Mouse (Mus musculus) liver, embryonic 14.5 days (tissue): Measurements from ENCODE around the gene Tbx6. TPM values are rescaled to one million over a fixed set of nuclear protein-coding genes. Genes with fewer than 3 reads are reported as not detected.

Experiments
- ATAC-seq: fragments of 200-750 bp; cut with Nextera tagmentation; 2 replicates; pipeline ENCODE4 v1.8.0; 2017; ENCODE audit warnings: moderate number of reproducible peaks, mild to moderate bottlenecking, moderate library complexity; ENCODE audit not compliant: insufficient read depth
- DNase-seq, 3 experiments: peaks; one replicate each; pipeline ENCODE4 v3.0.0-alpha.2; 2012 to 2013; ENCODE audit warnings: low read depth in 3 of 3, low spot score in 3 of 3
- H3K27ac ChIP-seq: fragments of 300-500 bp; sonication (generic); 2 replicates; pipeline ENCODE4 v1.5.1; 2014; ENCODE audit warnings: moderate library complexity, mild to moderate bottlenecking, control low read depth, inconsistent platforms
- H3K27me3 ChIP-seq: fragments of 300-500 bp; sonication (generic); 2 replicates; pipeline ENCODE4 v1.6.1; 2014; ENCODE audit warnings: mild to moderate bottlenecking, low read length, moderate library complexity; ENCODE audit not compliant: control insufficient read depth, insufficient read depth
- H3K36me3 ChIP-seq: fragments of 300-500 bp; sonication (generic); replicated peaks from 2 replicates; pipeline ENCODE4 v1.6.1; 2014; ENCODE audit warnings: low read depth; ENCODE audit not compliant: control insufficient read depth, insufficient read depth
- H3K4me1 ChIP-seq, 2 experiments: fragments of 200-500 bp in 1 of 2; fragments of 300-500 bp in 1 of 2; sonication (generic) in 1 of 2; replicated peaks; 2 replicates each; pipeline ENCODE4 v1.6.1; 2012 to 2014; ENCODE audit warnings: antibody characterized with exemption in 1 of 2, inconsistent platforms in 1 of 2, low read length in 1 of 2; ENCODE audit not compliant: control insufficient read depth in 2 of 2, insufficient read depth in 2 of 2
- H3K4me2 ChIP-seq: fragments of 300-500 bp; sonication (generic); 2 replicates; pipeline ENCODE4 v1.6.1; 2014; ENCODE audit warnings: low read depth, mild to moderate bottlenecking, control low read depth, moderate library complexity
- H3K4me3 ChIP-seq, 2 experiments: fragments of 200-500 bp in 1 of 2; fragments of 300-500 bp in 1 of 2; sonication (generic) in 1 of 2; 2 replicates each; pipeline ENCODE4 v1.5.1; 2012 to 2014; ENCODE audit warnings: low read depth in 2 of 2, low read length in 2 of 2, mild to moderate bottlenecking in 2 of 2, control low read depth in 1 of 2, inconsistent platforms in 1 of 2, moderate library complexity in 1 of 2; ENCODE audit not compliant: insufficient read depth in 1 of 2
- H3K9ac ChIP-seq: fragments of 300-500 bp; sonication (generic); replicated peaks from 2 replicates; pipeline ENCODE4 v1.6.1; 2014; ENCODE audit warnings: mild to moderate bottlenecking, control low read depth, moderate library complexity
- H3K9me3 ChIP-seq: fragments of 300-500 bp; sonication (generic); 2 replicates; pipeline ENCODE4 v1.6.1; 2016; ENCODE audit warnings: low read length, mixed read lengths; ENCODE audit not compliant: control insufficient read depth
- CTCF ChIP-seq: IDR thresholded peaks from 2 replicates; pipeline ENCODE4 v1.5.1; 2016; ENCODE audit warnings: antibody characterized with exemption, low read depth, control low read depth
- EP300 ChIP-seq: IDR thresholded peaks from 2 replicates; pipeline ENCODE4 v1.6.1; 2016; ENCODE audit warnings: antibody characterized with exemption, low read depth
- WGBS: fragments of 180-500 bp; shearing (Covaris S2); extraction: QIAGEN DNeasy Blood & Tissue Kit; methylation state at CpG from one replicate; pipeline ENCODE4 v1.1.7; 2014; ENCODE audit not compliant: insufficient replicate concordance; 5-methylcytosine and 5-hydroxymethylcytosine counted together
- polyA plus RNA-seq, 2 experiments: library from polyadenylated mRNA; depleted of rRNA in 1 of 2; stranded (reverse) in 1 of 2; unstranded in 1 of 2; fragments of >200 nt; fragmentation: Nextera tagmentation in 1 of 2; extraction: Ambion mirVana in 1 of 2; gene quantifications; 2 replicates each; pipeline versions ENCODE4 v1.2.1 to v1.2.3; 2012 to 2014

Tbx6 gene
- polyA plus RNA-seq (2012; rRNA removed), result 1.3 and 1.5 TPM in 2 replicates
- 0.43 and 0.47 TPM in 2 replicates for polyA plus RNA-seq (2014; fragmentation: Nextera tagmentation; extraction: Ambion mirVana)

DNA sequence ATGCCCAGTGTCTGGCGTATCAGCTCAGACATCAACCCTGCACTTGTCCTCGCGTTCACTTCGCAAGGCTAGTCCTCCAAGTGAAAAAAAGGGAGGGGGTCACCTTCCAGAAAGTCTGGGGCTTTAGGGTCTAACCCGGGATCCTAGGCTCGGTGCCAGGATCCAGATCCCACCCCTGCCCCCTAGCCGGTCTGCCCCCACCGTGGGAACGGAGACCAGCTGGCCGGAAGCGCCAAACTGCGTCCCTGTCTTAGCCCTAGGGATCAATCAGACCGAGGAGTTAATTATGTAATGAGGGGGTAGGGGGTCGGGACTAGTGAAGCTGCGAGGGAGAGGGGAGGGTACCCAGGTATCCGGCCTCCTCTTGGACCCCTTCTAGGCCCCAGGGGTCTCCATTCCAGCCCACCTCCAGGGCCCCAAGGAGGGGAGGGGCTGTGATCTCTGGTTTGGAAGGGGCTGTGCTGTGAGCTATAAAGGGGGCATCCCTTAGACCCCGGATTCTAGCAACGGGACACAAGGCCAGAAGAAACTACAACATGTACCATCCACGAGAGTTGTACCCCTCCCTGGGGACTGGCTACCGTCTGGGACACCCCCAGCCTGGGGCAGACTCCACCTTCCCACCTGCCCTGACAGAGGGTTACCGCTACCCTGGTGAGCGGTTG is at the start of gene Tbx6:
Gene Tbx6 (plus strand): TSS at position 513 of the 665 bp plus-strand sequence.
- peak within 1 kb of the TSS; percentile 70 for H3K4me2 ChIP-seq
- no peaks in the 10 kb centered on the region for H3K27me3 ChIP-seq
- TF ChIP-seq EP300 (no peak), CTCF (no peak)
- WGBS, result 18% methylated on average over 22 of the region's 22 CpGs
- H3K4me3 ChIP-seq, result peak within 1 kb of the TSS; percentile 48 to 50
- H3K4me1 ChIP-seq, result peaks cover 7 to 15% of the 10 kb centered on the region in 2 experiments
- no peak within 1 kb of the TSS; the same call in 1 of the 2 replicates for H3K27ac ChIP-seq
- H3K9ac ChIP-seq, result peak within 1 kb of the TSS; percentile 36
- H3K36me3 ChIP-seq, result peaks cover 21% of the 10 kb centered on the region
- no peaks in the 10 kb centered on the region for H3K9me3 ChIP-seq
- ATAC-seq, result no peak
- no peak for DNase-seq

DNA sequence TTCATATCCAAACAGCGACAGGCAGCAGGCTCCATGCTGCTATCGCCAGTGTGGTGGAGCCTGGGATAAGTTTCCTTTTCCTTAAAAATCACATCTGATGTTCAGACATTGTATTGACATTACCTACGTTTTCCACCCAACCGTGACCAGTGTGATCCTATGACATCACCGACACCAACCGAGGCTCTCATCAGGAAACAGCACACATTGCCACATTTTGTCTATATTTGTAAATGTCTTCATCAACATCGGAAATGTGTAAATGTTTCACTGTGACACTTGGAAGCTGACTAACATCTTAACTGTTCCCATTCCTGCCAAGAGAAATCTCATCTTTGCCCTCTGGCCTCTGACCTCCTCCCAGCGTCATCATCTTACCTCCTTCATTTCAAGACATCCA is 45.2 kb upstream of the Tbx6 start:
- DNase-seq, result no peak
- H3K27me3 ChIP-seq, result no peaks in the 10 kb centered on the region
- no peak overlapping the region for H3K27ac ChIP-seq
- H3K9me3 ChIP-seq, result no peaks in the 10 kb centered on the region
- no peak overlapping the region for H3K4me2 ChIP-seq
- H3K4me3 ChIP-seq, result no peak overlapping the region
- TF ChIP-seq EP300 (no peak), CTCF (no peak)
- no peaks in the 10 kb centered on the region for H3K4me1 ChIP-seq
- H3K9ac ChIP-seq, result no peak overlapping the region
- ATAC-seq, result no peak
- no peaks in the 10 kb centered on the region for H3K36me3 ChIP-seq
- 70% methylated on average over 8 of the region's 8 CpGs for WGBS

DNA sequence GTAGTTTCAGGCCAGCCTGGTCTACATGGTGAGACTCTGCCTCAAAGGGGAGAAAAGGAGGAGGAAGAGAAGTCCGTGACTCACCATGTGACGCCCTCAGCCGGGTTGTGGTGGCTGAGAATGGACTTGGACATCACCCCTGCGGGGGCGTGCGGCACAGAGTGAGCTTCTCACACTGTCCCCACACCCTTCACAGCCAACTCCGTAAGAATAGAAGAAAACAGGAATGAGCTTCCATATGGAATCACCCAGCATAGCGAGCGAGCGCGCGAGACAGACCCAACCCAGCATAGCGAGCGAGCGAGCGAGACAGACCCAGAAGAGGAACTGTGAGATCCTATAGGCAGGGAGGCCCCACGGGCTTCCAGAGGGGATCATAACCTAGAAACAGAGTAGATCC is 41.7 kb upstream of the Tbx6 start:
- Histone ChIP-seq H3K27me3 (no peaks in the 10 kb centered on the region), H3K9me3 (no peaks in the 10 kb centered on the region), H3K4me1 (no peaks in the 10 kb centered on the region), H3K9ac (no peak overlapping the region), H3K4me2 (no peak overlapping the region), H3K4me3 (no peak overlapping the region), H3K36me3 (no peaks in the 10 kb centered on the region), H3K27ac (no peak overlapping the region)
- TF ChIP-seq EP300 (no peak), CTCF (no peak)
- WGBS, result 74% methylated on average over 17 of the region's 17 CpGs
- DNase-seq, result no peak
- ATAC-seq, result no peak

DNA sequence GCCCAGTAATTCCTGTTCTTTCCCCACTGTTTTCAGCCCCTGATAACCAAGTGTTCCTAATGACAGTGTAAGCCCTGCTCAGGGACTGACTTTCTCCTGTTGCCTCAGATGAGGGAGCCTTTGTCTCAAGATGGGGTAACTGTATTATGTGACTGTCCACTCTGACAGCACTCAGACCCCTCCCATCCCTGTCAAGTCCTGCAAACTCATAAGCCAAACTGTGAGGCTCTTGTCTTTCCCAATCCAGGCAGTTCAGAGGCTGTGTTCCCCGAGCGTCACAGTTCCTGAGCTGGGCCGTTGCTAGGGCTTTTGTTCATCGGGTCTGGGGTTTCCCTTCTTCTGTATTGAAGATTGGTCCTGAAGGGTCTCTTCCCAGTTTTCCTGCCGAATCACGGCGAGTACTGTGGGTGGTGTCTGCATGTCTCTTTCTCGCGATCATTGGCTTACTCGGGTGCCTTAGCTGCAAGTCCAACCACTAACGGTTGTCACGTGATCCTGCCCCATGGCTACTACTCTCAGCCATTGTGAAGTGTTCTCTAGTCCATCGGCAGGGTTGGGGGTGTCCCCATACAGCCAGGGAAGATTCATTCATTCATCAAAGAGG is 41.0 kb upstream of the Tbx6 start:
- no peak overlapping the region for H3K4me2 ChIP-seq
- no peak overlapping the region for H3K4me3 ChIP-seq
- no peaks in the 10 kb centered on the region for H3K4me1 ChIP-seq
- no peaks in the 10 kb centered on the region for H3K27me3 ChIP-seq
- no peak overlapping the region for H3K9ac ChIP-seq
- DNase-seq (no peak), ATAC-seq (no peak)
- WGBS, result 66% methylated on average over 13 of the region's 13 CpGs
- no peaks in the 10 kb centered on the region for H3K36me3 ChIP-seq
- no peaks in the 10 kb centered on the region for H3K9me3 ChIP-seq
- TF ChIP-seq EP300 (no peak), CTCF (no peak)
- H3K27ac ChIP-seq, result no peak overlapping the region

DNA sequence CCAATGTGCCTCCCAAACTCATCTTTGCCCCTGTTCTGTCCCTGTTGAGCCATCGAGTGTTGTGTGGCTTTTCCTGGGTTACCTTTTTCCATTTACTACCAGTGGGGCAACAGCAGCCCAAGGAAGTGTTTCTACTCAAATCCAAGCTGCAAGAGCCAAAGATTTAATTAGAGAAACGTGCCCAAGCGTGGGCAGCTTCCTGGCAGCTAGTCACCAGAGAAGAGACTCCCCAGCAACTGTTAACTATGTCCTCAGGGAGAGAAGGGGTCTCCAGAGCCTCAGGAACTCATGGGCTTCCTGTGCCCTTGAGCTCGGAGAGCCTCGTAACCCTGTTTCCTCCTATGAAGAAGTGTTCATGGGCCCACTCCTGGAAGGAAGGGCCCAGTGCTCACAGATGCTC is 40.3 kb upstream of the Tbx6 start:
- H3K9me3 ChIP-seq, result no peaks in the 10 kb centered on the region
- H3K27me3 ChIP-seq, result no peaks in the 10 kb centered on the region
- H3K36me3 ChIP-seq, result no peaks in the 10 kb centered on the region
- DNase-seq (no peak), ATAC-seq (no peak)
- no peak overlapping the region for H3K9ac ChIP-seq
- H3K4me3 ChIP-seq, result no peak overlapping the region
- no peak overlapping the region for H3K4me2 ChIP-seq
- H3K27ac ChIP-seq, result no peak overlapping the region
- H3K4me1 ChIP-seq, result no peaks in the 10 kb centered on the region
- no peak for TF ChIP-seq EP300
- TF ChIP-seq CTCF, result no peak
- WGBS, result 41% methylated on average over 5 of the region's 5 CpGs
